Mouse (Mus musculus) neural tube, embryonic 12.5 days (tissue): ENCODE measurements around the gene Sobp. TPM values are rescaled to one million over a fixed set of nuclear protein-coding genes. Genes with fewer than 3 reads are reported as not detected.

ENCODE experiments used
- ATAC-seq: fragments of 200-750 bp; cut with Nextera tagmentation; 2 replicates; pipeline ENCODE4 v1.8.0; 2017; ENCODE audit warnings: low read depth, mild to moderate bottlenecking, moderate TSS enrichment, moderate library complexity; ENCODE audit not compliant: low FRiP score
- H3K27ac ChIP-seq: fragments of 300-500 bp; sonication (generic); 2 replicates; pipeline ENCODE4 v1.5.1; 2016
- H3K27me3 ChIP-seq: fragments of 300-500 bp; sonication (generic); replicated peaks from 2 replicates; pipeline ENCODE4 v1.6.1; 2016; ENCODE audit warnings: mild to moderate bottlenecking
- H3K36me3 ChIP-seq: fragments of 300-500 bp; sonication (generic); 2 replicates; pipeline ENCODE4 v1.6.1; 2016; ENCODE audit warnings: mild to moderate bottlenecking
- H3K4me1 ChIP-seq: fragments of 300-500 bp; sonication (generic); 2 replicates; pipeline ENCODE4 v1.6.1; 2016
- H3K4me2 ChIP-seq: fragments of 300-500 bp; sonication (generic); replicated peaks from 2 replicates; pipeline ENCODE4 v1.6.1; 2016; ENCODE audit warnings: mild to moderate bottlenecking
- H3K4me3 ChIP-seq: fragments of 300-500 bp; sonication (generic); 2 replicates; pipeline ENCODE4 v1.5.1; 2016
- H3K9ac ChIP-seq: fragments of 300-500 bp; sonication (generic); 2 replicates; pipeline ENCODE4 v1.6.1; 2016; ENCODE audit warnings: mild to moderate bottlenecking
- H3K9me3 ChIP-seq: fragments of 300-500 bp; sonication (generic); 2 replicates; pipeline ENCODE4 v1.6.1; 2016; ENCODE audit warnings: mild to moderate bottlenecking
- WGBS: fragments of 180-500 bp; shearing (Covaris S2); methylation state at CpG from one replicate; pipeline ENCODE4 v1.1.7; 2016; 5-methylcytosine and 5-hydroxymethylcytosine counted together
- polyA plus RNA-seq: library from polyadenylated mRNA; unstranded; fragments of >200 nt; fragmentation: Nextera tagmentation; extraction: Ambion mirVana; gene quantifications from 2 replicates; pipeline ENCODE4 v1.2.1, GENCODE M21; 2016

Gene Sobp
- polyA plus RNA-seq, 1 experiment from 2014 or later: 6.1 TPM

DNA sequence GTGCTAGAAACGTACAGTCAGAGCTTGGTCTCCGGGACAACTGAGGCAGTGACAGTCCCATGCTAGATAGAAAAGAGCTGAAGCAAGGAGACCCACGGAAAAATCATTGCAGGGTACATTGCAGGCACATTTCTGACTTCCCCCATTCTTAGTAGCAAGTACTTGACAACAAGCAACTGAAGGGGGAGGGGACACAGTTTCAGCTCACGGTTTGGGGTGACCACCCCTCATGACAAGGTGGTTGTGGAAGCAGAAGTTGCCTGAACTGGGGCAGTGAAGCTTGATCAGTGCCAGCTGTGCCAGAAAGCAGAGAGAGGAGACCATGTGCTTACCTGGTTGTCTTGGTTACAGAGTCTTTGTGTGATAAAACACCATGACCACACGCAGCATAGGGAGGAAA, 220.7 kb downstream of the Sobp start:
- WGBS: 82% methylated on average over 5 of the region's 5 CpGs
- Histone ChIP-seq H3K4me2 (no peak overlapping the region), H3K4me1 (peaks cover 31% of the 10 kb centered on the region), H3K4me3 (no peak overlapping the region), H3K9ac (no peak overlapping the region), H3K27ac (no peak overlapping the region), H3K36me3 (no peaks in the 10 kb centered on the region), H3K27me3 (0 out of 2 replicates have a peak, but pooled peaks cover 12% of the 10 kb centered on the region), H3K9me3 (no peaks in the 10 kb centered on the region)
- ATAC-seq: no peak

Other genes starting within 250 kb of the Sobp start
- gene 9030612E09Rik, start 174 bp upstream of the Sobp start, polyA plus RNA-seq: 1.9 and 2.5 TPM in 2 replicates
- 13.6 and 13.9 TPM in 2 replicates for gene Pdss2, start 47.0 kb upstream of the Sobp start, polyA plus RNA-seq